Mouse (Mus musculus) intestine, postnatal 0 days (tissue): Measurements from ENCODE around the gene Myo9a. TPM values are rescaled to one million over a fixed set of nuclear protein-coding genes. Genes with fewer than 3 reads are reported as not detected.
A peak's percentile ranks its signal among the peaks of the same experiment; 100 is the strongest.
"Not testable (repeated sequence)": the region's sequence is repeated elsewhere in the genome, so short reads cannot be mapped to it uniquely, and the experiment has no call there.

Source experiments
- ATAC-seq: fragments of 200-750 bp; cut with Nextera tagmentation; 2 replicates; pipeline ENCODE4 v1.8.0; 2017; ENCODE audit warnings: mild to moderate bottlenecking, moderate TSS enrichment, moderate library complexity
- H3K27ac ChIP-seq: fragments of 300-500 bp; sonication (generic); 2 replicates; pipeline ENCODE4 v1.5.1; 2014; ENCODE audit warnings: mild to moderate bottlenecking, low read depth, low read length, moderate library complexity
- H3K27me3 ChIP-seq: fragments of 300-500 bp; sonication (generic); replicated peaks from 2 replicates; pipeline ENCODE4 v1.6.1; 2014; ENCODE audit warnings: low read length, mixed read lengths; ENCODE audit not compliant: control insufficient read depth, insufficient read depth
- H3K36me3 ChIP-seq: fragments of 300-500 bp; sonication (generic); 2 replicates; pipeline ENCODE4 v1.6.1; 2014; ENCODE audit warnings: mild to moderate bottlenecking, moderate library complexity; ENCODE audit not compliant: control insufficient read depth, insufficient read depth
- H3K4me1 ChIP-seq: fragments of 300-500 bp; sonication (generic); replicated peaks from 2 replicates; pipeline ENCODE4 v1.6.1; 2014; ENCODE audit warnings: antibody characterized with exemption, low read length, mixed read lengths; ENCODE audit not compliant: control insufficient read depth, insufficient read depth
- H3K4me2 ChIP-seq: fragments of 300-500 bp; sonication (generic); replicated peaks from 2 replicates; pipeline ENCODE4 v1.6.1; 2014; ENCODE audit warnings: low read depth, mild to moderate bottlenecking, moderate library complexity
- H3K4me3 ChIP-seq: fragments of 300-500 bp; sonication (generic); 2 replicates; pipeline ENCODE4 v1.5.1; 2014; ENCODE audit warnings: low read depth, low read length
- H3K9ac ChIP-seq: fragments of 300-500 bp; sonication (generic); 2 replicates; pipeline ENCODE4 v1.6.1; 2014; ENCODE audit warnings: mild to moderate bottlenecking, low read depth, low read length
- H3K9me3 ChIP-seq: fragments of 300-500 bp; sonication (generic); 2 replicates; pipeline ENCODE4 v1.6.1; 2016; ENCODE audit warnings: mixed run types; ENCODE audit not compliant: control insufficient read depth
- CTCF ChIP-seq: sonication (generic); IDR thresholded peaks from 2 replicates; pipeline ENCODE4 v1.5.1; 2016; ENCODE audit warnings: low read depth, mild to moderate bottlenecking, control low read depth, antibody characterized with exemption, moderate library complexity
- WGBS: fragments of 180-500 bp; shearing (Covaris S2); extraction: QIAGEN DNeasy Blood & Tissue Kit; methylation state at CpG from one replicate; pipeline ENCODE4 v1.1.7; 2014; 5-methylcytosine and 5-hydroxymethylcytosine counted together
- polyA plus RNA-seq: library from polyadenylated mRNA; unstranded; fragments of >200 nt; fragmentation: Nextera tagmentation; extraction: Ambion mirVana; gene quantifications from 2 replicates; pipeline ENCODE4 v1.2.1, GENCODE M21; 2015

Gene Myo9a
- polyA plus RNA-seq, 1 experiment from 2014 or later, result 12.2 TPM

- Histone ChIP-seq H3K27me3 (no peaks in the 10 kb centered on the region), H3K36me3 (no peaks in the 10 kb centered on the region), H3K4me1 (0 out of 2 replicates have a peak, but pooled peaks cover 2% of the 10 kb centered on the region), H3K4me3 (no peak overlapping the region), H3K27ac (no peak overlapping the region), H3K9ac (no peak overlapping the region), H3K9me3 (no peaks in the 10 kb centered on the region), H3K4me2 (0 out of 2 replicates have a peak overlapping the region, but pooled peaks have one; percentile 6)
- ATAC-seq, result no peak
- no peak for TF ChIP-seq CTCF
- 32% methylated on average over 6 of the region's 6 CpGs for WGBS
Observed at GRCm38 (mm10) chr9:59956496-59956895, 205.8 kb downstream of the Myo9a start.

DNA sequence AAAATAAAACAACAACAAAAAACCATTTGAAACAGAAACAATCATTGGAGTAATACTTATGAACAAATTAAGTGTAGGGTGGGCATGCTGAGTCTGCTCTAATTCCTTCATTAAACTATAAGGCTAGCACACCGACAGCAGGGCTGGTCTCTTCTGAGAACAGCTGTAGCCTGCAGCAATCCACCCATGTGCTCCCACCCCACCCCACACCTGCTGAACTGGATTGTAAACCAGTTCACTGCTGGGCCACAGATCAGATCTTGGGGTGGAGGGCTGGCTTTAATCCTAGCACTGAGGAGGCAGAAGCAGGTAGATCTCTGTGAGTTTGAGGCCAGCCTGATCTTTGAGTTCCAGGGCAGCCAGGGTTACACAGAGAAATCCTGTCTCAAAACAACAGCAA, 207.4 kb downstream of the Myo9a start:
- WGBS, result 32% methylated on average over 1 of the region's 1 CpGs
- H3K9ac ChIP-seq, H3K36me3 ChIP-seq, H3K4me1 ChIP-seq, H3K9me3 ChIP-seq, H3K27me3 ChIP-seq, ATAC-seq, H3K4me3 ChIP-seq, H3K4me2 ChIP-seq, H3K27ac ChIP-seq: not testable (repeated sequence)

DNA sequence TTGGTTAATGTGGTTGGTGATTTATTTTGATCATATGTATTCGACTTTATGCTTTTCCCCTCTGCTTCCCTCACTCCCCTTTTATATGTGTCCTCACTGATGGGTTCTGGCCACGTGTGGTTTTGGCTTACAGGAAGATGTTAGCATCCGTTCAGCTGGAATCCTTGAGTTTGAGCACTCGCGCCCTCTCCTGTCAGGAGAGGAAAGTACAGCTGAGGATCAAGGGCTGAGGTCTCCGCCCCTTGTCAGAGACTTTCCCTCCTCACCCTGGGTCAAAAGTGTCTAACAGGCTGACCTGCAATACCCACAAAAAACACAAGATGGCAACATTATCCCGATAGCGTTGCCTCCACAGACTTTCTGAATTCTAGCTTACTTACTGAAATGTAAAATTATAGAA, 208.6 kb downstream of the Myo9a start:
- TF ChIP-seq CTCF, result peak; percentile 94
- ATAC-seq, result peak; percentile 68
- WGBS, result 3% methylated on average over 8 of the region's 8 CpGs
- H3K9ac ChIP-seq, result no peak overlapping the region
- H3K36me3 ChIP-seq, result no peaks in the 10 kb centered on the region
- no peaks in the 10 kb centered on the region for H3K4me1 ChIP-seq
- H3K9me3 ChIP-seq, result no peaks in the 10 kb centered on the region
- H3K27me3 ChIP-seq, result no peaks in the 10 kb centered on the region
- no peak overlapping the region for H3K27ac ChIP-seq
- no peak overlapping the region for H3K4me2 ChIP-seq
- no peak overlapping the region for H3K4me3 ChIP-seq

GRCm38 (mm10) chr9:59960559-59960958, 209.9 kb downstream of the Myo9a start, which contains the start of gene Nr2e3:
Gene Nr2e3, minus strand, starts transcription at chr9:59960659.
- Histone ChIP-seq H3K36me3 (no peaks in the 10 kb centered on the region), H3K27me3 (no peaks in the 10 kb centered on the region), H3K4me3 (no peak within 1 kb of the TSS), H3K9me3 (no peaks in the 10 kb centered on the region), H3K9ac (no peak within 1 kb of the TSS), H3K4me1 (no peaks in the 10 kb centered on the region), H3K27ac (no peak within 1 kb of the TSS), H3K4me2 (no peak within 1 kb of the TSS)
- 85% methylated on average over 10 of the region's 10 CpGs for WGBS
- TF ChIP-seq CTCF, result no peak
- no peak for ATAC-seq

GRCm38 (mm10) chr9:59961201-59961955, 210.7 kb downstream of the Myo9a start:
- WGBS, result 62% methylated on average over 14 of the region's 14 CpGs

GRCm38 (mm10) chr9:59964367-59964766, 213.7 kb downstream of the Myo9a start:
- no peaks in the 10 kb centered on the region for H3K27me3 ChIP-seq
- no peak for TF ChIP-seq CTCF
- H3K4me1 ChIP-seq, result no peaks in the 10 kb centered on the region
- no peak overlapping the region for H3K27ac ChIP-seq
- no peak overlapping the region for H3K4me2 ChIP-seq
- H3K9ac ChIP-seq, result no peak overlapping the region
- WGBS, result 50% methylated on average over 3 of the region's 3 CpGs
- no peaks in the 10 kb centered on the region for H3K36me3 ChIP-seq
- no peak for ATAC-seq
- no peaks in the 10 kb centered on the region for H3K9me3 ChIP-seq
- H3K4me3 ChIP-seq, result no peak overlapping the region

More at GRCm38 (mm10) chr9:59961201-59961955, 210.7 kb downstream of the Myo9a start:
- no peak for ATAC-seq
- Histone ChIP-seq H3K27ac (no peak overlapping the region), H3K36me3 (no peaks in the 10 kb centered on the region), H3K4me1 (no peaks in the 10 kb centered on the region), H3K9me3 (no peaks in the 10 kb centered on the region), H3K4me2 (no peak overlapping the region), H3K4me3 (no peak overlapping the region), H3K27me3 (no peaks in the 10 kb centered on the region), H3K9ac (no peak overlapping the region)
- TF ChIP-seq CTCF, result no peak
